Mouse (Mus musculus): ENCODE measurements around the gene Cln3. TPM values are rescaled to one million over a fixed set of nuclear protein-coding genes. Genes with fewer than 3 reads are reported as not detected.
A peak's percentile ranks its signal among the peaks of the same experiment; 100 is the strongest.

Gene Cln3
- total RNA-seq, 1 experiment, result 35.1 TPM

GRCm38 (mm10) chr7:126583761-126584160 lies 1.9 kb downstream of the Cln3 start:
- TF ChIP-seq CHD2 (IDR thresholded peaks at IDR 0.05; ENCODE audit: low read depth, low read length), result no peak
- DNase-seq (ENCODE audit: low read depth, low spot score), result no peak

GRCm38 (mm10) chr7:126583251-126583709 lies 2.3 kb downstream of the Cln3 start:
- in situ Hi-C loops (cut with MboI; ENCODE audit: low sequenced_read_pairs in 2 of 2, unreplicated experiment in 2 of 2), result no loop called here
- H3K27ac ChIP-seq (ENCODE audit: insufficient read depth, low read depth, low read length, poor library complexity, severe bottlenecking), result peak overlapping the region; percentile 90
- H3K4me1 ChIP-seq (ENCODE audit: control insufficient read depth in 2 of 2, insufficient read depth in 2 of 2, low read length in 2 of 2, poor library complexity in 1 of 2), result peaks cover 0 to 10% of the 10 kb centered on the region in 2 experiments; a peak in 1 of 4 replicates
- no peaks in the 10 kb centered on the region for H3K9me3 ChIP-seq (ENCODE audit: control insufficient read depth, insufficient read depth, low read depth, low read length)
- H3K4me3 ChIP-seq (ENCODE audit: insufficient read depth in 1 of 2, low read depth in 1 of 2, low read length in 2 of 2, poor library complexity in 1 of 2, severe bottlenecking in 1 of 2), result peak overlapping the region; percentile 74
- peak overlapping the region; percentile 90 for H3K9ac ChIP-seq (ENCODE audit: insufficient read depth, low read depth, low read length, poor library complexity, severe bottlenecking)
- TF ChIP-seq HCFC1 (IDR thresholded peaks at IDR 0.05; ENCODE audit: borderline replicate concordance, insufficient read depth, low read length), result peak; percentile 87
- no peak for TF ChIP-seq ZNF384 (IDR thresholded peaks at IDR 0.05; ENCODE audit: low read depth, low read length)
- peak; percentile 91 for DNase-seq (ENCODE audit: low read depth, low spot score)
- 0 out of 2 replicates have a peak, but pooled peaks cover 3% of the 10 kb centered on the region for H3K36me3 ChIP-seq (ENCODE audit: control insufficient read depth, insufficient read depth, low read length, poor library complexity, severe bottlenecking)

More at GRCm38 (mm10) chr7:126583761-126584160, 1.9 kb downstream of the Cln3 start:
- Histone ChIP-seq H3K4me3 (ENCODE audit: insufficient read depth in 1 of 2, low read depth in 1 of 2, low read length in 2 of 2, poor library complexity in 1 of 2, severe bottlenecking in 1 of 2) (peak overlapping the region; percentile 74), H3K4me1 (ENCODE audit: control insufficient read depth in 2 of 2, insufficient read depth in 2 of 2, low read length in 2 of 2, poor library complexity in 1 of 2) (peaks cover 0 to 12% of the 10 kb centered on the region in 2 experiments; a peak in 1 of 4 replicates), H3K27ac (ENCODE audit: insufficient read depth, low read depth, low read length, poor library complexity, severe bottlenecking) (no peak overlapping the region), H3K36me3 (ENCODE audit: control insufficient read depth, insufficient read depth, low read length, poor library complexity, severe bottlenecking) (0 out of 2 replicates have a peak, but pooled peaks cover 3% of the 10 kb centered on the region), H3K9ac (ENCODE audit: insufficient read depth, low read depth, low read length, poor library complexity, severe bottlenecking) (peak overlapping the region; percentile 90), H3K9me3 (ENCODE audit: control insufficient read depth, insufficient read depth, low read depth, low read length) (no peaks in the 10 kb centered on the region)
- in situ Hi-C loops (cut with MboI; ENCODE audit: low sequenced_read_pairs in 2 of 2, unreplicated experiment in 2 of 2), result no loop called here

GRCm38 (mm10) chr7:126582759-126583158 lies 2.9 kb downstream of the Cln3 start:
- no peak for DNase-seq (ENCODE audit: low read depth, low spot score)
- Histone ChIP-seq H3K4me1 (ENCODE audit: control insufficient read depth in 2 of 2, insufficient read depth in 2 of 2, low read length in 2 of 2, poor library complexity in 1 of 2) (peaks cover 0 to 10% of the 10 kb centered on the region in 2 experiments; a peak in 1 of 4 replicates), H3K27ac (ENCODE audit: insufficient read depth, low read depth, low read length, poor library complexity, severe bottlenecking) (no peak overlapping the region), H3K9ac (ENCODE audit: insufficient read depth, low read depth, low read length, poor library complexity, severe bottlenecking) (peak overlapping the region; percentile 72), H3K36me3 (ENCODE audit: control insufficient read depth, insufficient read depth, low read length, poor library complexity, severe bottlenecking) (0 out of 2 replicates have a peak, but pooled peaks cover 3% of the 10 kb centered on the region), H3K4me3 (ENCODE audit: insufficient read depth in 1 of 2, low read depth in 1 of 2, low read length in 2 of 2, poor library complexity in 1 of 2, severe bottlenecking in 1 of 2) (peak overlapping the region; percentile 64 to 74), H3K9me3 (ENCODE audit: control insufficient read depth, insufficient read depth, low read depth, low read length) (no peaks in the 10 kb centered on the region)
- in situ Hi-C loops (cut with MboI; ENCODE audit: low sequenced_read_pairs in 2 of 2, unreplicated experiment in 2 of 2), result no loop called here
- TF ChIP-seq CHD2 (IDR thresholded peaks at IDR 0.05; ENCODE audit: low read depth, low read length) (no peak), HCFC1 (IDR thresholded peaks at IDR 0.05; ENCODE audit: borderline replicate concordance, insufficient read depth, low read length) (no peak), ZC3H11A (IDR thresholded peaks at IDR 0.05; ENCODE audit: borderline replicate concordance, low read depth, low read length) (no peak), MAFK (IDR thresholded peaks at IDR 0.05; ENCODE audit: insufficient read depth, low read depth, low read length) (no peak), ZNF384 (IDR thresholded peaks at IDR 0.05; ENCODE audit: low read depth, low read length) (no peak)

- peaks cover 0 to 10% of the 10 kb centered on the region in 2 experiments; a peak in 1 of 4 replicates for H3K4me1 ChIP-seq (ENCODE audit: control insufficient read depth in 2 of 2, insufficient read depth in 2 of 2, low read length in 2 of 2, poor library complexity in 1 of 2)
- H3K36me3 ChIP-seq (ENCODE audit: control insufficient read depth, insufficient read depth, low read length, poor library complexity, severe bottlenecking), result 0 out of 2 replicates have a peak, but pooled peaks cover 3% of the 10 kb centered on the region
- TF ChIP-seq CHD2 (IDR thresholded peaks at IDR 0.05; ENCODE audit: low read depth, low read length), result no peak
- no peak for TF ChIP-seq MAFK (IDR thresholded peaks at IDR 0.05; ENCODE audit: insufficient read depth, low read depth, low read length)
- no peak for TF ChIP-seq HCFC1 (IDR thresholded peaks at IDR 0.05; ENCODE audit: borderline replicate concordance, insufficient read depth, low read length)
- TF ChIP-seq ZNF384 (IDR thresholded peaks at IDR 0.05; ENCODE audit: low read depth, low read length), result no peak
- TF ChIP-seq ZC3H11A (IDR thresholded peaks at IDR 0.05; ENCODE audit: borderline replicate concordance, low read depth, low read length), result no peak
- no peak overlapping the region for H3K4me3 ChIP-seq (ENCODE audit: insufficient read depth in 1 of 2, low read depth in 1 of 2, low read length in 2 of 2, poor library complexity in 1 of 2, severe bottlenecking in 1 of 2)
- DNase-seq (ENCODE audit: low read depth, low spot score), result no peak
- no peak overlapping the region for H3K27ac ChIP-seq (ENCODE audit: insufficient read depth, low read depth, low read length, poor library complexity, severe bottlenecking)
- in situ Hi-C loops (cut with MboI; ENCODE audit: low sequenced_read_pairs in 2 of 2, unreplicated experiment in 2 of 2), result no loop called here
- H3K9me3 ChIP-seq (ENCODE audit: control insufficient read depth, insufficient read depth, low read depth, low read length), result no peaks in the 10 kb centered on the region
- H3K9ac ChIP-seq (ENCODE audit: insufficient read depth, low read depth, low read length, poor library complexity, severe bottlenecking), result no peak overlapping the region
Observed at GRCm38 (mm10) chr7:126581661-126582060, 4.0 kb downstream of the Cln3 start.

- Histone ChIP-seq H3K27ac (ENCODE audit: insufficient read depth, low read depth, low read length, poor library complexity, severe bottlenecking) (no peak overlapping the region), H3K36me3 (ENCODE audit: control insufficient read depth, insufficient read depth, low read length, poor library complexity, severe bottlenecking) (peaks cover 12% of the 10 kb centered on the region), H3K9ac (ENCODE audit: insufficient read depth, low read depth, low read length, poor library complexity, severe bottlenecking) (no peak overlapping the region), H3K4me1 (ENCODE audit: control insufficient read depth in 2 of 2, insufficient read depth in 2 of 2, low read length in 2 of 2, poor library complexity in 1 of 2) (0 out of 4 replicates have a peak, but pooled peaks cover 0 to 4% of the 10 kb centered on the region in 2 experiments), H3K4me3 (ENCODE audit: insufficient read depth in 1 of 2, low read depth in 1 of 2, low read length in 2 of 2, poor library complexity in 1 of 2, severe bottlenecking in 1 of 2) (no peak overlapping the region), H3K9me3 (ENCODE audit: control insufficient read depth, insufficient read depth, low read depth, low read length) (no peaks in the 10 kb centered on the region)
- DNase-seq (ENCODE audit: low read depth, low spot score), result no peak
- TF ChIP-seq MAFK (IDR thresholded peaks at IDR 0.05; ENCODE audit: insufficient read depth, low read depth, low read length) (no peak), ZNF384 (IDR thresholded peaks at IDR 0.05; ENCODE audit: low read depth, low read length) (no peak), ZC3H11A (IDR thresholded peaks at IDR 0.05; ENCODE audit: borderline replicate concordance, low read depth, low read length) (no peak), HCFC1 (IDR thresholded peaks at IDR 0.05; ENCODE audit: borderline replicate concordance, insufficient read depth, low read length) (no peak), CHD2 (IDR thresholded peaks at IDR 0.05; ENCODE audit: low read depth, low read length) (no peak)
- in situ Hi-C loops (cut with MboI; ENCODE audit: low sequenced_read_pairs in 2 of 2, unreplicated experiment in 2 of 2), result no loop called here
Observed at GRCm38 (mm10) chr7:126579172-126579571, 6.4 kb downstream of the Cln3 start.

Data from ES-E14 (cell line).